In the genomic region with DNA sequence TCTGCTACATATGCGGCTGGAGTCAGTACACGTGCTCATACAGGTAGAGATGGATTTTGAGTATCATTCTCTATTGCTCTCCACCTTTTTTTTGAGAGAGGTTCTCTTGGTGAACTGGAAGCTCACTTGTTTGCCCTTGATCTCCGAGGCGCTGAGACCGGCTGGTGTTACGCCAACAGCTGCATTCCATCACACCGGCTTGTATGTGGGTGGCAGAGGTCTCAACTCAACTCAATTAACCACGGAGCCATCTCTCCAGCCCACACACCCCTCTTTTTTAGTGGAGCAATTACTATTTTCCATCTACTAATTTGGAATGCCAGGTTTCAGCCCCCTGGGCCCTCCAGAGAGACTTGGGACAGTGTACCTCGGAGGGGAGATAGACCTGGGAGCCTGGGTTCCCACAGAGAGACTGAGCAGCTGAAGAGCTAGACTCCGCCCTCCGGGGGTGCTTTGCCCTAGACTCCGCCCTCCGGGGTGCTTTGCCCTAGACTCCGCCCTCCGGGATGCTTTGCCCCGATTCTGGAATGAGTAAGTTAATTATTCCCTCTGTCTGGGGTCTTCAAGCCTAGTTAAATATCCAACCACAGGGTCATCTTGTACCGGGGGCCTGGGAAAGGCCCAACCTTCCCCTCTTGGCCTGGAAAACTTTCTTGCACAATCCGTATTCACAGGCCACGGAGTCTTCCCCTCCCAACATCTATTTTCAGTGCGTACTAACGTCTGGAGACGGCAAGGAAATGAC, we compare ENCODE assay signal across 8 mouse cellular contexts. TPM values are rescaled to one million over a fixed set of nuclear protein-coding genes. Genes with fewer than 3 reads are reported as not detected.
DNase-seq lines count a peak whose midpoint lies in the region; ATAC-seq and TF ChIP-seq lines count a peak whose summit lies in the region.

No protein-coding gene starts in this region.

- peak; percentile 65 for ATAC-seq in CD4-positive, CD25-positive, alpha-beta regulatory T cell, adult 4 months
- ATAC-seq in forebrain, postnatal 0 days = peak; percentile 42; the same call in 1 of the 2 replicates
- peak; percentile 51 for ATAC-seq in hindbrain, embryonic 12.5 days (ENCODE audit: low FRiP score)
- ATAC-seq in limb, embryonic 15.5 days (ENCODE audit: insufficient number of reproducible peaks, low FRiP score, low TSS enrichment, low read depth) = peak; percentile 68
- peak; percentile 45; the same call in 1 of the 2 replicates for ATAC-seq in midbrain, embryonic 14.5 days (ENCODE audit: low FRiP score, low TSS enrichment)
- ATAC-seq in stomach, embryonic 16.5 days (ENCODE audit: insufficient read depth, low FRiP score) = peak; percentile 65
- no peak for ATAC-seq in frontal cortex, adult (ENCODE audit: low TSS enrichment)

- no peaks in the 10 kb centered on the region for H3K36me3 ChIP-seq in forebrain, postnatal 0 days (ENCODE audit: insufficient read depth)
- no peaks in the 10 kb centered on the region for H3K36me3 ChIP-seq in hindbrain, embryonic 12.5 days
- no peaks in the 10 kb centered on the region for H3K36me3 ChIP-seq in limb, embryonic 15.5 days
- no peaks in the 10 kb centered on the region for H3K36me3 ChIP-seq in midbrain, embryonic 14.5 days (ENCODE audit: control insufficient read depth, insufficient read depth, low read length)
- no peaks in the 10 kb centered on the region for H3K36me3 ChIP-seq in stomach, embryonic 16.5 days (ENCODE audit: control insufficient read depth, insufficient read depth, low read length)

- H3K27ac ChIP-seq in forebrain, postnatal 0 days (ENCODE audit: low read depth, low read length) = peak overlapping the region; percentile 72
- 0 out of 2 replicates have a peak overlapping the region, but pooled peaks have one; percentile 40 for H3K27ac ChIP-seq in hindbrain, embryonic 12.5 days
- H3K27ac ChIP-seq in limb, embryonic 15.5 days = peak overlapping the region; percentile 72
- no peak overlapping the region for H3K27ac ChIP-seq in midbrain, embryonic 14.5 days (replicated peaks; ENCODE audit: low read depth, low read length)
- H3K27ac ChIP-seq in stomach, embryonic 16.5 days (ENCODE audit: low read length) = peak overlapping the region; percentile 79

- H3K4me1 ChIP-seq in forebrain, postnatal 0 days (ENCODE audit: insufficient read depth) = no peaks in the 10 kb centered on the region
- peaks cover 4% of the 10 kb centered on the region for H3K4me1 ChIP-seq in hindbrain, embryonic 12.5 days
- H3K4me1 ChIP-seq in limb, embryonic 15.5 days = peaks cover 35% of the 10 kb centered on the region
- H3K4me1 ChIP-seq in midbrain, embryonic 14.5 days (ENCODE audit: control insufficient read depth, insufficient read depth, low read length) = peaks cover 8% of the 10 kb centered on the region; the same call in 1 of the 2 replicates
- H3K4me1 ChIP-seq in stomach, embryonic 16.5 days (ENCODE audit: control insufficient read depth, insufficient read depth, low read length) = peaks cover 27% of the 10 kb centered on the region

- H3K27me3 ChIP-seq in forebrain, postnatal 0 days (ENCODE audit: insufficient read depth, low read length) = no peaks in the 10 kb centered on the region; the same call in 1 of the 2 replicates
- H3K27me3 ChIP-seq in hindbrain, embryonic 12.5 days = peaks cover 4% of the 10 kb centered on the region; the same call in 1 of the 2 replicates
- H3K27me3 ChIP-seq in limb, embryonic 15.5 days = no peaks in the 10 kb centered on the region; the same call in 1 of the 2 replicates
- no peaks in the 10 kb centered on the region for H3K27me3 ChIP-seq in midbrain, embryonic 14.5 days (ENCODE audit: control insufficient read depth, insufficient read depth, low read length)
- no peaks in the 10 kb centered on the region for H3K27me3 ChIP-seq in stomach, embryonic 16.5 days (ENCODE audit: control insufficient read depth, insufficient read depth, low read length)

- no peak for TF ChIP-seq CTCF in forebrain, postnatal 0 days (IDR thresholded peaks at IDR 0.05; ENCODE audit: low read depth)

- peak overlapping the region; percentile 25 for H3K4me3 ChIP-seq in forebrain, postnatal 0 days (ENCODE audit: low read depth, low read length)
- H3K4me3 ChIP-seq in hindbrain, embryonic 12.5 days = peak overlapping the region; percentile 30
- H3K4me3 ChIP-seq in limb, embryonic 15.5 days = peak overlapping the region; percentile 40
- peak overlapping the region; percentile 24 for H3K4me3 ChIP-seq in midbrain, embryonic 14.5 days (replicated peaks; ENCODE audit: low read depth, low read length)
- peak overlapping the region; percentile 41 for H3K4me3 ChIP-seq in stomach, embryonic 16.5 days (replicated peaks; ENCODE audit: low read length)

- H3K4me2 ChIP-seq in forebrain, postnatal 0 days (ENCODE audit: low read depth) = peak overlapping the region; percentile 46
- H3K4me2 ChIP-seq in hindbrain, embryonic 12.5 days (replicated peaks) = peak overlapping the region; percentile 55
- peak overlapping the region; percentile 46 for H3K4me2 ChIP-seq in limb, embryonic 15.5 days
- peak overlapping the region; percentile 52 for H3K4me2 ChIP-seq in midbrain, embryonic 14.5 days (ENCODE audit: low read length)
- H3K4me2 ChIP-seq in stomach, embryonic 16.5 days (ENCODE audit: low read depth, low read length) = peak overlapping the region; percentile 66

- 21% methylated on average over 22 of the region's 22 CpGs for WGBS in forebrain, postnatal 0 days
- 16% methylated on average over 22 of the region's 22 CpGs for WGBS in hindbrain, embryonic 12.5 days
- 15% methylated on average over 22 of the region's 22 CpGs for WGBS in limb, embryonic 15.5 days
- 18% methylated on average over 22 of the region's 22 CpGs for whole genome bisulfite sequencing in midbrain, embryonic 14.5 days
- 16% methylated on average over 22 of the region's 22 CpGs for WGBS in stomach, embryonic 16.5 days

- peak; percentile 85 to 92 for DNase-seq in adrenal gland, postnatal 36 days
- DNase-seq in forebrain, postnatal 0 days = peak; percentile 18
- peak; percentile 58 for DNase-seq in midbrain, embryonic 14.5 days

- peak overlapping the region; percentile 41 for H3K9ac ChIP-seq in forebrain, postnatal 0 days
- peak overlapping the region; percentile 47; the same call in 1 of the 2 replicates for H3K9ac ChIP-seq in hindbrain, embryonic 12.5 days
- 0 out of 2 replicates have a peak overlapping the region, but pooled peaks have one; percentile 23 for H3K9ac ChIP-seq in limb, embryonic 15.5 days
- H3K9ac ChIP-seq in midbrain, embryonic 14.5 days (replicated peaks; ENCODE audit: low read length) = no peak overlapping the region
- peak overlapping the region; percentile 60 for H3K9ac ChIP-seq in stomach, embryonic 16.5 days (ENCODE audit: low read length)

- no peaks in the 10 kb centered on the region for H3K9me3 ChIP-seq in forebrain, postnatal 0 days (ENCODE audit: low read length)
- no peaks in the 10 kb centered on the region for H3K9me3 ChIP-seq in hindbrain, embryonic 12.5 days (replicated peaks)
- H3K9me3 ChIP-seq in limb, embryonic 15.5 days = no peaks in the 10 kb centered on the region
- no peaks in the 10 kb centered on the region for H3K9me3 ChIP-seq in midbrain, embryonic 14.5 days (ENCODE audit: control insufficient read depth, low read length)
- H3K9me3 ChIP-seq in stomach, embryonic 16.5 days (replicated peaks; ENCODE audit: control insufficient read depth, low read length) = no peaks in the 10 kb centered on the region

RNA-seq across cellular contexts. Expression of a gene that starts 47.6 kb away (rescaled TPM):
- polyA plus RNA-seq in CD4-positive, CD25-positive, alpha-beta regulatory T cell, adult 4 months (2017; shearing (Covaris generic)) = 10 to 100 TPM; 53.9 to 67.1 TPM
- 10 to 100 TPM; 55.9 to 93.4 TPM for total RNA-seq in adrenal gland, postnatal 36 days (2021)
- 76.2 and 97.5 TPM in 2 replicates for total RNA-seq in forebrain, postnatal 0 days (2014; rRNA removed)
- 50.7 and 53.2 TPM in 2 replicates for polyA plus RNA-seq in forebrain, postnatal 0 days (2015; fragmentation: Nextera tagmentation; extraction: Ambion mirVana)
- 80.1 and 87.0 TPM in 2 replicates for polyA plus RNA-seq in hindbrain, embryonic 12.5 days (2016; fragmentation: Nextera tagmentation; extraction: Ambion mirVana)
- 50.8 and 54.8 TPM in 2 replicates for polyA plus RNA-seq in limb, embryonic 15.5 days (2015; fragmentation: Nextera tagmentation; extraction: Ambion mirVana)
- 59.2 and 77.2 TPM in 2 replicates for polyA plus RNA-seq in midbrain, embryonic 14.5 days (2014; fragmentation: Nextera tagmentation; extraction: Ambion mirVana)
- 51.1 and 52.8 TPM in 2 replicates for polyA plus RNA-seq in stomach, embryonic 16.5 days (2015; fragmentation: Nextera tagmentation; extraction: Ambion mirVana)

RNA-seq across cellular contexts. Expression of a gene that starts 47.7 kb away (rescaled TPM):
- polyA plus RNA-seq in CD4-positive, CD25-positive, alpha-beta regulatory T cell, adult 4 months (2017; shearing (Covaris generic)) = 1 to 10 TPM; 2.2 to 5.7 TPM
- total RNA-seq in adrenal gland, postnatal 36 days (2021) = 10 to 100 TPM; 26.0 to 30.0 TPM
- 16.2 and 18.6 TPM in 2 replicates for total RNA-seq in forebrain, postnatal 0 days (2014; rRNA removed)
- 32.5 and 36.6 TPM in 2 replicates for polyA plus RNA-seq in forebrain, postnatal 0 days (2015; fragmentation: Nextera tagmentation; extraction: Ambion mirVana)
- 32.8 and 35.5 TPM in 2 replicates for polyA plus RNA-seq in hindbrain, embryonic 12.5 days (2016; fragmentation: Nextera tagmentation; extraction: Ambion mirVana)
- polyA plus RNA-seq in limb, embryonic 15.5 days (2015; fragmentation: Nextera tagmentation; extraction: Ambion mirVana) = 29.4 TPM in 2 replicates
- 35.9 and 36.1 TPM in 2 replicates for polyA plus RNA-seq in midbrain, embryonic 14.5 days (2014; fragmentation: Nextera tagmentation; extraction: Ambion mirVana)
- polyA plus RNA-seq in stomach, embryonic 16.5 days (2015; fragmentation: Nextera tagmentation; extraction: Ambion mirVana) = 23.2 TPM in 2 replicates

RNA-seq across cellular contexts. Expression of a gene that starts 50.3 kb away (rescaled TPM):
- polyA plus RNA-seq in CD4-positive, CD25-positive, alpha-beta regulatory T cell, adult 4 months (2017; shearing (Covaris generic)) = under 1 TPM in 1 of 2 experiments, not detected in 1; 0.31 TPM
- 100 to 1,000 TPM; 862 to 986 TPM for total RNA-seq in adrenal gland, postnatal 36 days (2021)
- total RNA-seq in forebrain, postnatal 0 days (2014; rRNA removed) = 39.8 and 44.3 TPM in 2 replicates
- 88.3 and 97.2 TPM in 2 replicates for polyA plus RNA-seq in forebrain, postnatal 0 days (2015; fragmentation: Nextera tagmentation; extraction: Ambion mirVana)
- polyA plus RNA-seq in hindbrain, embryonic 12.5 days (2016; fragmentation: Nextera tagmentation; extraction: Ambion mirVana) = 32.2 and 33.7 TPM in 2 replicates
- polyA plus RNA-seq in limb, embryonic 15.5 days (2015; fragmentation: Nextera tagmentation; extraction: Ambion mirVana) = 138 and 151 TPM in 2 replicates
- polyA plus RNA-seq in midbrain, embryonic 14.5 days (2014; fragmentation: Nextera tagmentation; extraction: Ambion mirVana) = 56.3 and 60.7 TPM in 2 replicates
- 178 and 180 TPM in 2 replicates for polyA plus RNA-seq in stomach, embryonic 16.5 days (2015; fragmentation: Nextera tagmentation; extraction: Ambion mirVana)

Comparison
In these comparisons a context has a peak if more than half of its experiments do, and no peak if none do; other contexts are left out.
1. DNase-seq: peak in every context shown above with its lines; median percentile 88 in adrenal gland, postnatal 36 days; 58 in midbrain, embryonic 14.5 days; 18 in forebrain, postnatal 0 days.
2. RNA of a gene that starts 50.3 kb away (polyA plus RNA-seq): 178 to 180 TPM in stomach, embryonic 16.5 days, 138 to 151 TPM in limb, embryonic 15.5 days, 88.3 to 97.2 TPM in forebrain, postnatal 0 days, 56.3 to 60.7 TPM in midbrain, embryonic 14.5 days and 32.2 to 33.7 TPM in hindbrain, embryonic 12.5 days; 0.31 TPM in CD4-positive, CD25-positive, alpha-beta regulatory T cell, adult 4 months; every median in the first group is over 10 times any median in the second.
3. Peak in every context shown above with its lines, with median percentiles within 50 percentile points of each other: H3K4me2 ChIP-seq and H3K4me3 ChIP-seq.